Mouse (Mus musculus) kidney, adult 2 months (tissue): ENCODE results near the gene Fam76b.

Experiments
- CTCF ChIP-seq: fragments of 200-500 bp; conservative IDR thresholded peaks from 2 replicates; pipeline ENCODE4 v1.5.1; 2011; ENCODE audit warnings: low read depth, mild to moderate bottlenecking, control low read depth, low read length, moderate library complexity, mixed read lengths; ENCODE audit not compliant: insufficient read depth, insufficient read length
- POLR2A ChIP-seq: fragments of 200-500 bp; IDR thresholded peaks from one replicate; pipeline ENCODE4 v1.6.1; 2011; ENCODE audit warnings: low read depth, low read length, control low read depth

- TF ChIP-seq CTCF (no peak), POLR2A (no peak)
Observed at GRCm38 (mm10) chr9:13847591-13847990, 20.1 kb downstream of the Fam76b start.
